Mouse (Mus musculus) embryonic fibroblast, embryonic 13.5 days (primary cell): ENCODE data around the gene Cobl.

Experiments
- CTCF ChIP-seq: IDR thresholded peaks from 2 replicates; pipeline ENCODE4 v1.5.1; 2011; ENCODE audit warnings: mild to moderate bottlenecking, control low read depth, low read length, moderate library complexity, borderline replicate concordance; ENCODE audit not compliant: insufficient read depth
- POLR2A ChIP-seq: IDR thresholded peaks from 2 replicates; pipeline ENCODE4 v1.6.1; 2011; ENCODE audit warnings: low read depth, mild to moderate bottlenecking, control low read depth, low read length, moderate library complexity

DNA sequence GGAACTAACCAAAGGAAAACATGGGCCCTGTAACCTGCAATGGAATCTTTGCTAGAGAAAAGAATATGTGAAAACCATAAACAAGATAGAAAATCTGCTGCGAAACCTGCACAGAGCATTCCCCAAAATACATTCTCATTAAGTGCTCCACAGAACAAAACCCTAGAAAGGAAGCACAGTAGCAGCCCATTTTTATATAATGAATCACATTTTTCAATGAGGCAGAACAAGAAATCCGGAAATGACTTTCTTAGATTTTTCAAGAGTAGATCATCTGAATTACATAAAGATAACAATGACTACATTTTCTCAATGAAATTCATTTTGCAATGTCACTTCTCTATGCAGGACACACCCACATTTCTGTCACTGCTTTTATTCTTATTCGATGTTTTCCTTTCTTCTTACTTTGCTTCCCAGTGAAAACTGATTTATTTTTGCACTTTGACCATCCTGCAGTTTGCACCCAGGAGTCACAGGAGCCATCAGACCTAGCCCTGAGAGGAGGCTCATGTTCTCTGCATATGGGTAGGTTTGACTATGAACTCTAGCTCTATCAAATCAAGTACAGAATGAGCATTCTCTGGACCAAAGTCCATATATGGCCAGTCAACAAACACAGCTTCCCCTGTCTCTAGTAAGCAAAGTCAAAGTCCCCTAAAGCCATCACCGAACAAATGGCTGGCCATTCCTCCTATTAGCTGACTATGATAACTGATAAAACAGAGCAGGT, 53.5 kb downstream of the Cobl start:
- TF ChIP-seq CTCF = no peak
- TF ChIP-seq POLR2A = no peak
